Mouse (Mus musculus) adrenal gland, adult 10 weeks (tissue): ENCODE results near the gene Drc1. TPM values are rescaled to one million over a fixed set of nuclear protein-coding genes. Genes with fewer than 3 reads are reported as not detected.

Source experiments
- polyA plus RNA-seq: library from polyadenylated mRNA; stranded (reverse); fragments of 350-450 nt; fragmentation: Illumina TruSeq; extraction: RNeasy Lipid Tissue Mini Kit (QIAGEN cat#74804); gene quantifications from one replicate; pipeline ENCODE4 v1.2.3, GENCODE M21; 2014; ENCODE audit warnings: low read depth, low replicate concordance

Gene Drc1
- polyA plus RNA-seq, result not detected

DNA sequence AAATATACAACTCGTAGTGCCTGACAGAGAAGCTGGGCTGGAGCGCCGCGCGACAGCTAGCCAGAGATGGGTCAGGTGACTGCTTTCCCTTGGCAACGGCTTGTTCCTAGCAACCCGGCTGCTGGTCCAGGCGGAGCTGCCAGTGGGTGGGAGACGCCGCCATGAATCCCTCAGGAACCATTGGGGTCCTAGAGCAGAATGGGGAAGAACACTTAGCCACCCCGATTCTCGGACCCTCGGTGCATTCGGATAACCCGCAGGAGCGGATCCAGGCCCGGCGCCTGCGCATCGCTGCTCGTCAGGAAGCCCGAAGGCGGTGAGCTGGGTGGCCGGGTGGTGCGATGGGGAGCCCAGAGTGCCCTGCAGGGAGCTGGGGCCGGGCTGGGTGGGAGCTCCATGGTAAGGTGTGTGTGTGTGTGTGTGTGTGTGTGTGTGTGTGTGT is at the start of gene Drc1:
Gene Drc1 (plus strand): TSS at position 98 of the 442 bp plus-strand sequence.

GRCm38 (mm10) chr5:30232271-30232971 is 48.8 kb upstream of the Drc1 start, which contains the start of gene Selenoi:
TSS of gene Selenoi (plus strand) at chr5:30232581.

Other genes with a start within 250 kb of the Drc1 start
- gene Tyms, start 207.8 kb upstream of the Drc1 start, polyA plus RNA-seq, result 13.4 TPM
- not detected for gene Garem2, start 176.2 kb upstream of the Drc1 start, polyA plus RNA-seq
- gene 3110082J24Rik, start 175.3 kb upstream of the Drc1 start, polyA plus RNA-seq, result not detected
- gene Hadha, start 126.2 kb upstream of the Drc1 start, polyA plus RNA-seq, result 464 TPM
- gene Hadhb, start 126.1 kb upstream of the Drc1 start, polyA plus RNA-seq, result 1,997 TPM
- not detected for gene Adgrf3, start 75.7 kb upstream of the Drc1 start, polyA plus RNA-seq
- 45.8 TPM for gene Selenoi, start 48.8 kb upstream of the Drc1 start, polyA plus RNA-seq
- not detected for gene Otof, start 180.5 kb downstream of the Drc1 start, polyA plus RNA-seq
- not detected for gene 1700001C02Rik, start 184.7 kb downstream of the Drc1 start, polyA plus RNA-seq